Mouse (Mus musculus) bone marrow, adult 2 months (tissue): ENCODE data around the gene Abca1.

Source experiments
- CTCF ChIP-seq: fragments of 200-500 bp; IDR thresholded peaks from 2 replicates; pipeline ENCODE4 v1.5.1; 2011; ENCODE audit warnings: low read length, control low read depth; ENCODE audit not compliant: control insufficient read depth, insufficient read depth
- POLR2A ChIP-seq: fragments of 200-500 bp; IDR thresholded peaks from 2 replicates; pipeline ENCODE4 v1.6.1; 2011; ENCODE audit warnings: low read depth, mild to moderate bottlenecking, control low read depth, low read length, borderline replicate concordance; ENCODE audit not compliant: control insufficient read depth

GRCm38 (mm10) chr4:53137087-53137486 is 22.6 kb downstream of the Abca1 start:
- no peak for TF ChIP-seq POLR2A
- no peak for TF ChIP-seq CTCF
